16 mouse cellular contexts compared by ENCODE assay signal in genomic region chr7:89416027-89416426, GRCm38 (mm10). TPM values are rescaled to one million over a fixed set of nuclear protein-coding genes. Genes with fewer than 3 reads are reported as not detected.
A peak's percentile ranks its signal among the peaks of the same experiment; 100 is the strongest.
DNase-seq lines count a peak whose midpoint lies in the region; ATAC-seq and TF ChIP-seq lines count a peak whose summit lies in the region.
"Had no signal": no experiment of that assay in that cellular context is flagged by ENCODE, and none has a peak within 500 bp of the region (broad histone marks: within the 10 kb centered on the region; RNA-seq: fewer than 3 reads in every experiment).

No protein-coding gene starts in this region.

- peak; percentile 46 for ATAC-seq in kidney, embryonic 15.5 days (replicated peaks; ENCODE audit: low FRiP score)
- ATAC-seq in stomach, postnatal 0 days (ENCODE audit: low FRiP score, low TSS enrichment) = peak; percentile 74
- ATAC-seq in intestine, embryonic 16.5 days = no peak
- ATAC-seq: activated CD4-positive, CD25-positive, alpha-beta regulatory T cell, adult 4 months; forebrain, embryonic 14.5 days; midbrain, embryonic 15.5 days had no signal

- no peak for TF ChIP-seq CTCF in stomach, postnatal 0 days (IDR thresholded peaks at IDR 0.05; ENCODE audit: low read depth)
- TF ChIP-seq CTCF in layer of hippocampus, adult 2 months (conservative IDR thresholded peaks at IDR 0.05) = no peak

- peaks cover 27% of the 10 kb centered on the region for H3K36me3 ChIP-seq in kidney, embryonic 15.5 days
- H3K36me3 ChIP-seq in stomach, postnatal 0 days (ENCODE audit: control insufficient read depth, insufficient read depth, low read length) = peaks cover 5% of the 10 kb centered on the region; the same call in 1 of the 2 replicates
- H3K36me3 ChIP-seq in intestine, embryonic 16.5 days (ENCODE audit: control insufficient read depth, insufficient read depth, low read length) = no peaks in the 10 kb centered on the region
- H3K36me3 ChIP-seq: liver, embryonic 13.5 days; midbrain, embryonic 15.5 days had no signal

- no peak for DNase-seq in kidney, postnatal 4 days
- DNase-seq in lung, postnatal 36 days = peak; percentile 70
- DNase-seq in lung, postnatal 14 days = no peak
- peak; percentile 38 for DNase-seq in adipocyte (ENCODE audit: low spot score)
- no peak for DNase-seq in stomach, postnatal 0 days (ENCODE audit: low spot score)
- DNase-seq in layer of hippocampus, adult 2 months (ENCODE audit: low spot score in 2 of 2) = no peak
- DNase-seq: adrenal gland, postnatal 36 days; cerebellum, adult 9-11 months; heart, adult 11 months; liver, embryonic 13.5 days; thymus, adult 2 months had no signal

- peaks cover 79% of the 10 kb centered on the region for H3K4me1 ChIP-seq in kidney, embryonic 15.5 days
- 0 out of 2 replicates have a peak, but pooled peaks cover 5% of the 10 kb centered on the region for H3K4me1 ChIP-seq in stomach, postnatal 0 days (replicated peaks; ENCODE audit: control insufficient read depth, insufficient read depth)
- H3K4me1 ChIP-seq in intestine, embryonic 16.5 days (ENCODE audit: control insufficient read depth, insufficient read depth, low read length) = peaks cover 16% of the 10 kb centered on the region
- H3K4me1 ChIP-seq: midbrain, embryonic 15.5 days had no signal

- no peaks in the 10 kb centered on the region for H3K9me3 ChIP-seq in kidney, embryonic 15.5 days (replicated peaks)
- no peaks in the 10 kb centered on the region for H3K9me3 ChIP-seq in stomach, postnatal 0 days (ENCODE audit: control insufficient read depth, low read length)
- no peaks in the 10 kb centered on the region for H3K9me3 ChIP-seq in intestine, embryonic 16.5 days (ENCODE audit: control insufficient read depth, low read length)
- H3K9me3 ChIP-seq: liver, embryonic 13.5 days; midbrain, embryonic 15.5 days had no signal

- TF ChIP-seq EP300 in stomach, postnatal 0 days (optimal IDR thresholded peaks at IDR 0.05) = no peak

- peak overlapping the region; percentile 66 for H3K27ac ChIP-seq in kidney, embryonic 15.5 days
- H3K27ac ChIP-seq in stomach, postnatal 0 days (replicated peaks) = peak overlapping the region; percentile 18; the same call in 1 of the 2 replicates
- no peak overlapping the region for H3K27ac ChIP-seq in layer of hippocampus, adult 2 months
- H3K27ac ChIP-seq in intestine, embryonic 16.5 days (ENCODE audit: low read length) = no peak overlapping the region
- H3K27ac ChIP-seq: liver, embryonic 13.5 days; midbrain, embryonic 15.5 days had no signal

- no peak overlapping the region for H3K9ac ChIP-seq in kidney, embryonic 15.5 days
- H3K9ac ChIP-seq in stomach, postnatal 0 days (ENCODE audit: low read length) = no peak overlapping the region
- H3K9ac ChIP-seq in intestine, embryonic 16.5 days (ENCODE audit: low read depth, low read length) = no peak overlapping the region
- H3K9ac ChIP-seq: liver, embryonic 13.5 days; midbrain, embryonic 15.5 days had no signal

- 68% methylated on average over 4 of the region's 4 CpGs for WGBS in kidney, embryonic 15.5 days
- WGBS in stomach, postnatal 0 days = 60% methylated on average over 4 of the region's 4 CpGs
- WGBS in intestine, embryonic 16.5 days = 78% methylated on average over 4 of the region's 4 CpGs

- no peak overlapping the region for H3K4me2 ChIP-seq in kidney, embryonic 15.5 days
- H3K4me2 ChIP-seq in stomach, postnatal 0 days (replicated peaks; ENCODE audit: low read depth) = no peak overlapping the region
- no peak overlapping the region for H3K4me2 ChIP-seq in intestine, embryonic 16.5 days (ENCODE audit: low read depth, low read length)
- H3K4me2 ChIP-seq: liver, embryonic 13.5 days; midbrain, embryonic 15.5 days had no signal

- no peaks in the 10 kb centered on the region for H3K27me3 ChIP-seq in kidney, embryonic 15.5 days
- H3K27me3 ChIP-seq in stomach, postnatal 0 days (ENCODE audit: control insufficient read depth, insufficient read depth, low read length) = no peaks in the 10 kb centered on the region
- no peaks in the 10 kb centered on the region for H3K27me3 ChIP-seq in intestine, embryonic 16.5 days (replicated peaks; ENCODE audit: control insufficient read depth, insufficient read depth, low read length)
- H3K27me3 ChIP-seq: liver, embryonic 13.5 days; midbrain, embryonic 15.5 days had no signal

- H3K4me3 ChIP-seq in kidney, embryonic 15.5 days (replicated peaks) = no peak overlapping the region
- H3K4me3 ChIP-seq in stomach, postnatal 0 days (ENCODE audit: low read depth, low read length) = no peak overlapping the region
- H3K4me3 ChIP-seq in layer of hippocampus, adult 2 months = no peak overlapping the region
- no peak overlapping the region for H3K4me3 ChIP-seq in intestine, embryonic 16.5 days (ENCODE audit: low read length)
- H3K4me3 ChIP-seq: liver, embryonic 13.5 days; midbrain, embryonic 15.5 days had no signal

RNA-seq across cellular contexts. Expression of gene Fzd4, which starts 11.9 kb away (rescaled TPM):
- 27.1 and 27.5 TPM in 2 replicates for polyA plus RNA-seq in kidney, embryonic 15.5 days (2015; fragmentation: Nextera tagmentation; extraction: Ambion mirVana)
- 7.5 and 8.1 TPM in 2 replicates for polyA plus RNA-seq in stomach, postnatal 0 days (2015; fragmentation: Nextera tagmentation; extraction: Ambion mirVana)
- total RNA-seq in layer of hippocampus, adult 2 months (2021) = 1 to 10 TPM; 6.1 to 7.2 TPM
- 7.4 and 8.9 TPM in 2 replicates for polyA plus RNA-seq in intestine, embryonic 16.5 days (2015; fragmentation: Nextera tagmentation; extraction: Ambion mirVana)
- polyA plus RNA-seq: activated CD4-positive, CD25-positive, alpha-beta regulatory T cell, adult 4 months had no signal

RNA-seq across cellular contexts. Expression of gene Tmem135, which starts 12.0 kb away (rescaled TPM):
- polyA plus RNA-seq in kidney, embryonic 15.5 days (2015; fragmentation: Nextera tagmentation; extraction: Ambion mirVana) = 33.7 and 34.0 TPM in 2 replicates
- 21.0 and 21.2 TPM in 2 replicates for polyA plus RNA-seq in stomach, postnatal 0 days (2015; fragmentation: Nextera tagmentation; extraction: Ambion mirVana)
- total RNA-seq in layer of hippocampus, adult 2 months (2021) = 10 to 100 TPM; 73.3 to 74.1 TPM
- 54.6 and 63.1 TPM in 2 replicates for polyA plus RNA-seq in intestine, embryonic 16.5 days (2015; fragmentation: Nextera tagmentation; extraction: Ambion mirVana)

Comparison
In these comparisons a context has a peak if more than half of its experiments do, and no peak if none do; other contexts are left out.
1. DNase-seq: peak in lung, postnatal 36 days (single experiment) and adipocyte (single experiment); none in kidney, postnatal 4 days (0 of 2), lung, postnatal 14 days (single experiment), stomach, postnatal 0 days (single experiment) and layer of hippocampus, adult 2 months (0 of 2).
2. H3K27ac ChIP-seq: peak in kidney, embryonic 15.5 days (single experiment) and stomach, postnatal 0 days (single experiment); none in layer of hippocampus, adult 2 months (single experiment) and intestine, embryonic 16.5 days (single experiment).